Mouse (Mus musculus) frontal cortex, postnatal 14 days (tissue): ENCODE data around the gene Med31.
"Not testable (repeated sequence)": the region's sequence is repeated elsewhere in the genome, so short reads cannot be mapped to it uniquely, and the experiment has no call there.

Experiments
- DNase-seq, 2 experiments: peaks; one replicate each; pipeline ENCODE4 v3.0.0; 2022; ENCODE audit warnings: low spot score in 2 of 2

The Med31 gene

DNA sequence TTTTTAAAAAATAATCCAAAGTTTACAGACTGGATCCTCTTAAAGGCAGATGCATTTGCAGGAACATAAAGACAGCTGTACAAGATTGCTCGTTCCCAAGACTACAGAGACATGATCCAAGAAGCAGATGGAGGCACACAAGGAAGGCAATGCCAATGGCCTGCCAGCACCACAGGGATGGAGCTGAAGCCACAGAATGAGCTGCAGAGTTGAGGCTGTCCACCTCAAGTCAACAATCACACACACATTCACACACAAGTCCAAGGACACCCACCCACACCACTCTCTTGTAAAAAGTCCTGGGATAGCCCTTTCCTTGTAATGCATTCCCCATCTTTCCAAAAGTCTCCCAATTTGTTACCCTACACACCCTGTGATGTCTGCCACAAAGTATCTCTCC is 12.0 kb downstream of the Med31 start:
- DNase-seq: no peak

DNA sequence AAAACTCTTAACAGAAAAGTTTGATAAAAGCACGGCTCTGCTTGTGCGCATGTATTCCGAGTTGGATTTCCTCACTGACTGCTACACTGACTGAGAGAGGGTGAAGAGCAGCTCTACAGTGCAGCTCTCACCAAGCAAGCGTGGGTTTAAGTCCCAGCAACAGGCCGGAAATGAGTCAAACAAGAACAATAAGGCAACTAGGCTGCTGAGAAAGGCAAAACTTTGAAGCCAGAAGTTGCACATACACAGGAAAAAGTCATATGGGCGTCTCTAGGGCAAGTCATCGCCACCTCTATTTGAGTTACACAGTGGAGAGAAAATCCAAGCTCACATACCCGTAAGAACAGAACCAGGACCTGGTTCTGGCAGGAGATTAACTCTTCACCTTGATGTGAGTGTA is 18.9 kb downstream of the Med31 start:
- no peak for DNase-seq

DNA sequence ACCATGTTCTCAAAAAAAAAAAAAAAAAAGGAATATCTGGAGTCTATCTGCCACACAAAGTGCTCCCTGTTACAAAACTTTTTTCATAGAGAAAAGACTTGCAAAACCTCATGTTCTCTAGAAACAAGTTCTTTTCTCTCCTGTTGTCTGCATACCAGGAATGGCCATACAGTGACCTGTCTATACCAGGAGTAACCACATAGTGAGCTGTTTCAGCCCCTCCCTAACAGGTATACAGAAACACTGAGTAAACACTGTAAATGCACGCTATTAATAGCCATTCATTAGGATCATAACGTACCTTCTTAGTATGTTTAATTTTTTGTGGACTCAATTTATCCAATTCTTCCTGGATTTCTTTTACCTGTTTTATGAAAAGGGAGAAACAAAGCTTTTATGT is 21.1 kb downstream of the Med31 start:
- no peak for DNase-seq

DNA sequence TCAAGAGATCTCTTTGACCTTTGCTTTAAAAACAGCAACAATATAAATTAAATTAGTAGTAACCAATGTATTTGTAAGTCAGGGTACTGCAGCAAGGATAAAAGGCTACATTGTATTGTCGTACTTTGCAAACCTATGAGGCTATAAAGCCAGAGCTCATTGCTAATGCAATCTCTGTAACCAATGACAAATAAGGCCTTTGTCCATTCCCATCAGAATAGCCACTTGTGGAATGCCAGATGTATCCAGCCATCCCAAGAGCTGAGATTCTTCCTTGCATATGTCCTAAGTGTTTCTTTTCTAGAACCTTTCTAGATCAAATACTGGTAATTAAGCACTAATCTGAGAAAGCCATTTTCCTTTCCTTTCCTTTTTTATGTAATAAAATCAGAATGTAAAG is 24.5 kb downstream of the Med31 start:
- no peak for DNase-seq

DNA sequence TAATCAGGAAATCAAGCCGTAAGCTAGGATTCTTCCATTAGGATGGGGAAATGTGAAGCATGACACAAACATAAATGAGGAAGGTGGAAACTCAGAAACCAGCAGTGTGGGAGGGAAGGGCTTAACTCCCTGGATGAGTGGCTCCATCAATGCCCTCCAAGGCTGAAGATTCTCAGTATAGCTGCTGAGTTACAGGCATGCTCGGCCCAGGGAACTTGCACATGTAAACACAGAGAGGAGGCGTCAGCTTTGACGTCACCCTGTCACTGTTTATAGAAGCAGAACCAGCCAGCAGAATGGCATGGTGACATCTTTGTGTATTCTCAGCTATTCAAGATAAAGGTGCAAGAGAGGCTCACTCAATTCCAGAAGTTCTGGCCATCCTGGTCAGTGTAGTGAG is 31.1 kb downstream of the Med31 start:
- DNase-seq: no peak

DNA sequence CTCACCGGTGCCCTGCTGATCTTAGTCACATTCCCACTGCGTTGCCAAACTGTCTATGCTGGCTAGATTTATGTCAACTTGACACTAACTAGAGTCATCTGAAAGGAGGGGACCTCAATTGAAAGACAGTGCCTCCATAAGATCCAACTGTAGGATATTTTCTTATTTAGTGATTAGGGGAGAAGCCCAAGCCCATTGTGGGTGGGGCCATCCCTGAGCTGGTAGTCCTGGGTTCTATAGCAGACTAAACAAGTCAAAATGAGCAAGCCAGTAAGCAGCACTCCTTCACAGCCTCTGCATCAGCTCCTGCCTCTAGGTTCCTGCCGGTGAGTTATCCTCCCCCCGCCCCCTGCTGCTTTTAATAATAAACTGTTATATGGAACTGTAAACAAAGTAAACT is 34.3 kb downstream of the Med31 start:
- no peak for DNase-seq

DNA sequence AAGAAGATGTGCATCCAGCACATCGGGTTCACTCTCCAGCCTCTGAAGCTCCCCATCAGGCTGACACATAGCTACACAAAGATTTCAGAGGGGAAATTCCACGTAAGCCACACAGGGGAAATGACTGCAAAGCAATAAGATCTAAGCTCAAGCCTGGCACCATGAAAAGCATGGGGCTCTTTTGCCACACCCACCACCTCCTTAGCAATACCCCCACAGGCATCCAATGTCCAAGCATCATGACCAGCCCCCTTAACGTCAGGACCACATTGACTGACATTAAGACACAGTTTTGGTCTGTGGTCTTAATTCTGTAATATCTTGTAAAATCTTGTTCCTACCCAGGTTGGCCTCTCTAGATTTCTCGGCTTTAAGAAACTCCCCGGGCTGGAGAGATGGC is 34.8 kb downstream of the Med31 start:
- DNase-seq: no peak

DNA sequence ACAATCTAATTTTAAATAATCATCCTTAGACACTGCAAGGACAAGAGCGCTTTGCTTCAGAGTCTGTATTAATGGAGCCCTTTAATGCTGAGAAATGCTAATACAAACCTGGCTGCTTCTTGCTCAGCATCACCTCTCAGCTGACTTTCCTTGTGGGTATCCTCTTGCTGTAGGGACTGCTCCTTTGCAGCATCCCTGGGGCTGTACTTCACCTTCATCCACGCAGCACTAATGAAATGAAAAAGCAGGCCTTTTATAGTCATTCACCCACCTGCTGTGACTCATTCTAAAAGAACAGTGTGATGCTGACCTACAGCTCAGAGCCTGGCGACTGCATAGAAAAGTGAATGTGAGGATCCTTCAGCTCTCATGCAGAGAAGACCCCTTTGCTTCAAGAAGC is 38.8 kb downstream of the Med31 start:
- DNase-seq: no peak

DNA sequence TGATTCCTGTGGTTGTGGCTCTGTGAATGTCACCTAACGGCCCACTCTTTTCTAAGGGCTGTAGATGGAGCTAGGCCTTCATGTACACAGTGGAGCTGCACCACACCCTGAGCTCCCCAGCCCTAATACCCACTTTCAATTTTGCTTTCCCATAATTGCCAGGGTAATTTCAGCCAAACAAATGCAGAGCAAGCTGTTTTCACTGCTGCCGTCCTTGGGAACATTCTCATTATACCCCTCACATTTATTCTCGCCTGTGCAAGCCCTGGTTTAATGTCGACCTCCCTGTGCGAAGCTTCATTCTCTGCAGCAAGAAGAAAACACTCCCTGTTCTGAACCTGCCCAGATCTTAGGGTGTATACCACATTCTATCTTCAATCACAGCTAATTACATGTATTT is 39.4 kb downstream of the Med31 start:
- DNase-seq: no peak

DNA sequence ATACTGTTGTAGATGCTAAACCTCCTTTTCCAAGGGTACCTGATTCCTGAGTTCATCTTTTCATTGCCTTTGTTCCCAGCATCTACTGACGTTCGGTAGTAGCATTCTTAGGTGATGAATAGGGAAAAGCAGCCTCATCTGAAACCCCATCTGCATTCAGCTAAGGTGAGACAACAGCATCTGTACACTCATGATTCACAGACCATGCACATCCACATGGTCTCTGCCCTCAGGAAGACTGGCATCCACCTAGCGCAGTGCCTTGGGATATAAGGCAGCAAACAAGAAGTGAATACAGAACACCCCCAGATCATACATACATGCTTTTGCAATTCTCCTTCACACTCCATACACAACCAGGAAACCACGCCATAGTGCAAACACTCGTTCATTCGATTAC is 40.7 kb downstream of the Med31 start:
- no peak for DNase-seq

DNA sequence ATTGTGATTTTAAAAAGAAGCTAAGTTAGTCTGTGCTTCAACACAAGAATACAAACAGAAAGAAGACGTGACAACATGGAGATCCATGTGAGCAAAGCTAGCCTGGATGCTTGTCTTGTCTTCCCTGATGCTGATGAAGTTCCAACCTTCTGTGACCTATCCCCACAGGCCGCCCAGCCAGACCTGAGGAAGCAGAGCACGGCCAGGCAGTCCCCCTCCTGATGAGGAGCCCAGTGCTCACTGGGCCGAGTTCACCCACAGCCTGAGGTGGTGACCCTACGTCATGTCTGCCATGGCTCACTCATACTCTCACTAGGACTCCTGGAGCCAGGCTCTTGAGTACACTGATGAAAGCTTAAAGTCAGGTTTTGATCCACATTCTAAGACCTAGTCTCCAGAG is 41.9 kb downstream of the Med31 start:
- DNase-seq: no peak

DNA sequence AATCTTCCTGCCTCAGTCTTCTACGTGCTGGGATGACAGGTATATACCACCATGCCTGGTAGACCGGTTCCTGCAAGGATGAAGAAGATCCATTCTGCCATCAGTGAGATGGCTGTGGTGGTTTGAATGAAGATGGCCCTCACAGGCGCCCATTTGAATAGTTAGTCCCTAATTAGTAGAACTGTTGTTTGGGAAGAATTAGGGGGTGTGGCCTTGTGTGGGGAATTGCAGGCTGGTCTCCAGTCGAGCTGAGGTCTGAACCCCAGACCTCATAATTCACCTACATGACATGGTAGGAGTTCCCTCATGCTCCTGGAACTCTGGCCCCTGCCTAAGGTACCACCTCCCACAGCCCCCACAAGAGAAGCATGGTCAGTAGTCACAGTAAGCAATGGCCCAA is 43.5 kb downstream of the Med31 start:
- not testable (repeated sequence) for DNase-seq

DNA sequence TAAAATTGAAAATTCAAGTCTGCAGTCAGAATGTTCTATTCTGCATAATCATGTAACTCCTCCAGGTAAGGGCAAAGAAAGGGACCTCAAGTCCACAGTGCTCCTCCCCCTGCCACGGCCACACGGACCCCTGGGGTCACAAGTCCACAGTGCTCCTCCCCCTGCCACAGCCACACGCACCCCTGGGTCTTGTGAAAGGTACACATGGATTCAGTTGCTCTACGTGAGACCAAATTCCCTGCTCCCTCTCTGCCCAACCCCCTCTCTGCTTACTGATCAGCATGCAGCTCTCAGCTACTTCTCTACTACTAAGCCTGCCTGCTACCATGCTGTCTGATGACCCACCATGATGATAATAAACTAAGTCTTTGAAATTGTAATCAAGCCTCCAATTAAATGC is 45.5 kb downstream of the Med31 start:
- no peak for DNase-seq

DNA sequence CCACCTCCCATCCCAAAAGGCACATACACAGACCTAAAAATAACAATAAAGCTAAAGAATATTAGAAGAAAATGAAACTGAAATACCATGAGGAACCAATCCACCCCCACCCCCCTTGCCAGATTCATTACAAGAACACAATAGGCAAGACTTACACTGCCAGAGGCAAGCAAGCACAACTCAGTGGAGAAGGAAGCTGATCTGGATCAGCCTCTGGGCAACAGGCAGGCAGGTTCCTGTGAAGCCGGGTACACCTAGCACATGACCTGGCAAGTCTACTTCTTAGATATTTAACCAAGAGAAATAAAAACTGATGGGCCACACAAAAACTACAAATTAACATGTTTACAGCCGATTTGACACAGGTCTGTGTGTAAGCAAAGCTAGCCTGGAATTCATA is 52.2 kb downstream of the Med31 start:
- DNase-seq: no peak
